Mouse (Mus musculus): ENCODE results near the gene Ptprb.

DNA sequence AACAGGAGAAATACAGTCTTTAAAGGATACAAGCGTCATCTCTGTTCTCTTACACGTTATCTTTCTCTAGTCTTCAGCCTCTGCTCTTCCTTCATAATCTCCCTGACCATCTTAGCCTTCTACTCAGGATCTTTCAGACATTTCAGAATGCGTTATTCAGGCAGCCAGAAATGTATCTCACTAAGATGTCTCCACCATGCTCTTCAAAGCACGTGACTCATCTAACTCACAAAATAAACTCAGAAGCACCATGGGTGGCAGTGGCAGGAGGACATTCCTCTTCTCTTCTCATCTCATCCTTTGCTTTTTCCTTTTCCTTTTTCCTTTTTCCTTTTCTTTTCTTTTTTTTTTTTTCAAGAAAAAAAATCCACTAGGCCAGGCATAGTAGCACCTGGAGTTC is 16.0 kb upstream of the Ptprb start:
- TF ChIP-seq CTCF (IDR thresholded peaks at IDR 0.05; ENCODE audit: control insufficient read depth, insufficient read depth, low read length) (no peak), POLR2A (IDR thresholded peaks at IDR 0.05; ENCODE audit: borderline replicate concordance, control insufficient read depth, low read depth, low read length) (no peak)
